32 mouse cellular contexts compared by ENCODE assay signal in the genomic region with DNA sequence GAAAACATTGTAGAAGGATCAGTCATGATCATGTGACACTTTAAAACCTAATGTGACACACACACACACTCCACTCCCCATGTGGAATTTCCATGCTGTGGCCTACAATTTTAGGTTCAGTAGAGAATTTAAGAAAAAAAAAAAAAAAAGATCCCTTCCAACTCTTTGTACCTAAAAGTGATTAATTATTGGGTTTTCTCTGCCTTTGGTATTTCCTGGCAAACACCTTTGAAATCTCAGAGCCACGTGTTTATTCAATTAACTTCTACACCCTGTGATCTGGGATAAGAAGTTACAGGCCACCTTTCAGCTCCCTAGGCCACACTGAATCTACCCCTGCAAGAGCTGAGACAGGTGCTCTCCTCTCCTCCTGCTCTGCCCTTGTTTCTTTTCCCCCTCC.
"Had no signal": no experiment of that assay in that cellular context is flagged by ENCODE, and none has a peak within 500 bp of the region (broad histone marks: within the 10 kb centered on the region; RNA-seq: fewer than 3 reads in every experiment).

No protein-coding gene starts in this region.

- H3K4me2 ChIP-seq: heart, embryonic 11.5 days; heart, embryonic 12.5 days; heart, embryonic 13.5 days; heart, embryonic 15.5 days; hindbrain, embryonic 12.5 days; hindbrain, embryonic 13.5 days; hindbrain, embryonic 14.5 days; hindbrain, embryonic 15.5 days; intestine, embryonic 15.5 days; kidney, embryonic 15.5 days had no signal

- H3K9ac ChIP-seq: heart, embryonic 12.5 days; heart, embryonic 13.5 days; heart, embryonic 15.5 days; hindbrain, embryonic 12.5 days; hindbrain, embryonic 13.5 days; hindbrain, embryonic 14.5 days; hindbrain, embryonic 15.5 days; intestine, embryonic 15.5 days; kidney, embryonic 15.5 days had no signal

- H3K27me3 ChIP-seq: heart, embryonic 12.5 days; heart, embryonic 13.5 days; heart, embryonic 15.5 days; hindbrain, embryonic 12.5 days; hindbrain, embryonic 13.5 days; hindbrain, embryonic 15.5 days; intestine, embryonic 15.5 days; kidney, embryonic 15.5 days had no signal

- DNase-seq: heart, postnatal 10 days; heart, postnatal 14 days; heart, postnatal 36 days; heart, postnatal 4 days; kidney, adult 11 months; kidney, adult 18-20 months; kidney, adult 2 months; kidney, adult 8-10 months; kidney, adult 9 months; kidney, postnatal 10 days; kidney, postnatal 14 days; kidney, postnatal 25 days; kidney, postnatal 36 days; kidney, postnatal 4 days; layer of hippocampus, adult 9-11 months; layer of hippocampus, postnatal 36 days had no signal

- H3K4me3 ChIP-seq: heart, embryonic 10.5 days; heart, embryonic 12.5 days; heart, embryonic 13.5 days; heart, embryonic 15.5 days; hindbrain, embryonic 10.5 days; hindbrain, embryonic 12.5 days; hindbrain, embryonic 13.5 days; hindbrain, embryonic 15.5 days; intestine, embryonic 15.5 days; kidney, embryonic 15.5 days; layer of hippocampus, adult 2 months; left cerebral cortex, adult 2 months had no signal

- H3K27ac ChIP-seq: heart, embryonic 10.5 days; heart, embryonic 13.5 days; heart, embryonic 15.5 days; hindbrain, embryonic 10.5 days; hindbrain, embryonic 12.5 days; hindbrain, embryonic 13.5 days; hindbrain, embryonic 14.5 days; hindbrain, embryonic 15.5 days; hindbrain, postnatal 0 days; intestine, embryonic 15.5 days; kidney, embryonic 15.5 days; kidney, postnatal 0 days; layer of hippocampus, adult 2 months; left cerebral cortex, adult 2 months had no signal

- H3K4me1 ChIP-seq: heart, embryonic 10.5 days; heart, embryonic 12.5 days; heart, embryonic 13.5 days; heart, embryonic 15.5 days; hindbrain, embryonic 10.5 days; hindbrain, embryonic 12.5 days; hindbrain, embryonic 15.5 days; intestine, embryonic 15.5 days had no signal

- H3K36me3 ChIP-seq: heart, embryonic 10.5 days; heart, embryonic 12.5 days; heart, embryonic 13.5 days; heart, embryonic 15.5 days; hindbrain, embryonic 10.5 days; hindbrain, embryonic 12.5 days; hindbrain, embryonic 13.5 days; hindbrain, embryonic 15.5 days; intestine, embryonic 15.5 days; kidney, embryonic 15.5 days had no signal

- H3K9me3 ChIP-seq: heart, embryonic 10.5 days; heart, embryonic 12.5 days; heart, embryonic 13.5 days; heart, embryonic 15.5 days; hindbrain, embryonic 10.5 days; hindbrain, embryonic 12.5 days; hindbrain, embryonic 13.5 days; hindbrain, embryonic 15.5 days; intestine, embryonic 15.5 days; kidney, embryonic 15.5 days had no signal
